Mouse (Mus musculus) thymus, postnatal 36 days (tissue): ENCODE data around the gene Dctn2.

Experiments
- DNase-seq, 2 experiments: peaks; one replicate each; pipeline ENCODE4 v3.0.0; 2022; ENCODE audit warnings: mixed read lengths in 2 of 2

Gene Dctn2

DNA sequence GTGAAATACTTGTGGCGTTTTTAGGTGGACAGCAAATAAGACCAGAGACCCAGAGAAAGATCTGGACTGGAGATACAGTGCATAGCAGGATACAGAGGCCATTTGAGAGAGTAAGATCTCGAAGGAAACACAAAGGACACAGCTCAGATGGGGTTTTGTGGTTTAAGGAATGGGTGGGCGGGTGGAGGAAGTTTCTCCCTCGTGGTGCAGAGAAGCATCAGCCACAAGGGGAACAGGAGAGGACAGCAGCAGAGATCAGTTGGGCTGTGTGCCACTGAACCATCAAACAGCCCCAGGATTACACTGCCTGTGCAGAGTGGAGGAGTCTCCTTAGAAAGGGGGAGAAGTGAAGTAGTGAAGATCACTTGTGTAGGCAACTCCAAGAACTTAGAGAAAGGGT, 51.8 kb downstream of the Dctn2 start:
- DNase-seq = no peak

DNA sequence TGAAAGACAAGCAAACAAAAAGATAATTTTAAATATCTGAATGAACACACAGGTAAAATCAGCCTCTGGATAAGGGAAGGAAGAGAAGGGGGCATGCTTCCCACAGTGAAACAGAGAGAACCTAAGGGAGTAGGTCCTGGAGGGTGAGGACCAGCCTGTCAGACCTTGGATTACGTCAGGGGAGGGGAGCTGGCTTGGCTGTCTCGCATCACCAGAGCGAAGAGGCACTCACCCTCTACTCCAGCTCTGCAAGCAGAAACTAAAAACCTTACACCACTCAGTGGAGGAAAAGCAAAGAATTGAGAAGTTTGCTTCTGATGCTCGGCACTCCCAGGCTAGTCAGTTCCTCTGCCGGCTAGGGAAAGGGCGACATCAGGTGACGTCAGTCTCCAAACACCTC, 53.8 kb downstream of the Dctn2 start:
- no peak for DNase-seq

GRCm38 (mm10) chr10:127321621-127322020, 55.5 kb downstream of the Dctn2 start, which contains the start of gene Arhgap9:
TSS of gene Arhgap9 (plus strand) at chr10:127321964.
- peak; percentile 37 to 54 for DNase-seq

GRCm38 (mm10) chr10:127322178-127322577, 56.0 kb downstream of the Dctn2 start:
- peak; percentile 44 to 49 for DNase-seq

GRCm38 (mm10) chr10:127322669-127323068, 56.5 kb downstream of the Dctn2 start:
- peak; percentile 32 to 40 for DNase-seq

GRCm38 (mm10) chr10:127323131-127323855, 57.1 kb downstream of the Dctn2 start:
- peak; percentile 70 to 76 for DNase-seq

DNA sequence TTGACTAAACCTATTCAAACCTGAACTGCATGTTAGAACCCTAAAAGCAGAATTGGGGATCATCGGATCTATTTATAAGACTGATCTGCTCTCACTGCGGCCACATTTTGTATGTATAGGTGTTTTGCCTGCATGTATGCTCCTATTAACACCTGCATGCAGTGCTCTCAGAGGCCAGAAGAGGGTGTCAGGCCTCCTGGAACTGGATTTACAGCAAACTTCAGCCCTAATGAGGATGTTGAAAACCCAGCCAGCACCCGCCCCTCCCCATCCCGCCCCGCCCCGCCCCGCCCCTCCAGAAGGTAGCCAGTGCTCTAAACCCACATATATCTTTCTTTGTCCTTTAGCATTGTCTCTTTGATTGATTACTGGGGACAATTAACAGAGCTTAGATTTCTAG, 58.3 kb downstream of the Dctn2 start:
- DNase-seq = peak; percentile 85 to 87

GRCm38 (mm10) chr10:127325454-127326016, 59.4 kb downstream of the Dctn2 start:
- peak; percentile 65 to 78 for DNase-seq

GRCm38 (mm10) chr10:127326017-127326801, 60.0 kb downstream of the Dctn2 start:
- peak in 1 of 2 experiments; percentile 71 for DNase-seq

- no peak for DNase-seq
Measured at GRCm38 (mm10) chr10:127326828-127327227, 60.7 kb downstream of the Dctn2 start.

GRCm38 (mm10) chr10:127327461-127328145, 61.4 kb downstream of the Dctn2 start:
- DNase-seq = no peak

- DNase-seq = peak in 1 of 2 experiments; percentile 11
Measured at GRCm38 (mm10) chr10:127330212-127330611, 64.0 kb downstream of the Dctn2 start.
